Mouse (Mus musculus) heart, postnatal 14 days (tissue): ENCODE data around the gene H2afy2. TPM values are rescaled to one million over a fixed set of nuclear protein-coding genes. Genes with fewer than 3 reads are reported as not detected.

ENCODE experiments used
- DNase-seq, 2 experiments: peaks; one replicate each; pipeline ENCODE4 v3.0.0; 2021 to 2022
- intact Hi-C: fragments of 180-260 bp; cut with DNase I; formaldehyde crosslinking; loops from one replicate; pipeline ENCODE4 v1.15.1; 2025
- total RNA-seq, 2 experiments: library from RNA; stranded (reverse); gene quantifications; 2 replicates each; pipeline ENCODE4 v1.2.3; 2021

The H2afy2 gene
- total RNA-seq, 2 experiments from 2014 or later: 5.4 to 5.6 TPM

DNA sequence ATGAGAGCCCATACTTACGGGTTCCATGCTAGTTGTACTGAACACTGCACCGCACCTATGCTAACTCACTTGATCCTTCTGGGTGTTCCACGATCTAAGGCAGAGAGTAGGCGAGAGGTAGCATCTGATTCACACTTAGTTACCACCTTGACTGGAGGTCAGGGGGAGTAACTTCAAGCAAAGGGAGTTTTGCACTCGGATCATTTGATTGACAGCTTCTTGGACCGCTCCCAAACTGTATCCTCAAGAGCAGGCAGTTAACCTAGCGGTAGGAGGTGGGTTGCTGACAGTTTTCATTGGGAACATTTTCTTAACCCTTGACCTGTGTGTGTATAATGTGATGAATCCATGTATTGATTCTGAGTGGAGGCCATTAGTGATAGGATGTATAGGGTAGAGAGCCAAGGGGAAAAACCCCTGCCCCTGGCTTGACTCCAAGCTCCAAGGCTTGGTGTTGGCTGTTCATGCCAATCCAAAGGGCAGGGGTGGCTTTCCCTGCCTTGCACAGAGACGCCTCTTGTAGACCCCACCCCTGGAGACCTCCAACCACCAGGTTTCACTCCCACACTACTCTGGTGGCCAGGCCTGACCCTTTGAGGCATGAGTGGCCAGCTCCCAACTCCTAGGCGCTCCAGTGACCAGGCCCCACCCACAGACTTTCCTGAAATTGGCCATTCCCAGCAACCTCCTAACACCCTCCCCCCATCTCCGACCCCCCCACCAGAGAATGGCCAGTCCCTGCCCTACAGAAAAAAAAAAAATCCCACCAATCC is 3.8 kb upstream of the H2afy2 start:
- DNase-seq: no peak

GRCm38 (mm10) chr10:61784414-61784813 is 467 bp upstream of the H2afy2 start:
- intact Hi-C loops: no loop called here
- DNase-seq: no peak

More for the DNA sequence above, 3.8 kb upstream of the H2afy2 start:
- intact Hi-C loops: no loop called here

DNA sequence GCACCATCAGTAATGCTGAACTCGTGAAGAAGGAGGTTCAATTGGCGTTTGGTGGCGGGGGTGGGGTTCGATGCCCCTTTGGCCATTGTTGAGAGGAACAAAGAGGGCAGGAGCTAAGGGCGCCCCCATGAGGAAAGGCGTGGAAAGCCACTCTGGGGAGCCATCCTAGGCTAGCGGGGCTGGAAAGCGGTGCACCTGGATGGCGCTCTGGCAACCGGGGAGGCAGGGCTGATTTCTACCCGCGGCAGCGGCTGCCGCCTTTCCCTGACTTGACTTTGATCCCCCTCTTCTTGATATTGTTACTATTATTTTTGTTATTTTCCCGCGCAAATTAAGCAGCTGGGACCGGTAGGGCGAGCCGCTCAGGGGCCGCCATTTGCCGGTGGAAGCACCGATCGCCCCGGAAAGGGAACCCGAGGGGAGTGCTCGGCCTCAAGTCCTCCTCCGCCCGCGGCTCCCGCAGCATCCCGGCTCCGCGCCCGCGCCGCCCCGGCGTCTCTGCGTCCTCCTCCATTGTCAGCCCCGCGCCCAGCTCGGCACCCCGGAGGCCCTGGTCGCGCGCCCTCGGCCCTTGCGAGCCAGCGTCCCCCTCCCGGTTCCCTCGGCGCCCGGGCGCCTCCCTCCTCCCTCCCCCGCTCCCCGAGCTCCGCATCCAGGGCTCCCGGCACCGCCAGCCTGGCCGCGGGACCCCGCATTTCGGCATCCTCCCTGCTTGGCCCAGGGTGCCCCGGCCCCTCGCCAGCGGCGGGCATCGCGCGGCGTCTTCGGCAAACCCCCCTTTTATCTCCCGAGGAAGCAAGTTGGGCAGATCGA is 942 bp downstream of the H2afy2 start:
- intact Hi-C loops: no loop called here
- DNase-seq: peak; percentile 58 to 71

GRCm38 (mm10) chr10:61781461-61782128 is 2.4 kb downstream of the H2afy2 start:
- intact Hi-C loops: no loop called here
- no peak for DNase-seq

DNA sequence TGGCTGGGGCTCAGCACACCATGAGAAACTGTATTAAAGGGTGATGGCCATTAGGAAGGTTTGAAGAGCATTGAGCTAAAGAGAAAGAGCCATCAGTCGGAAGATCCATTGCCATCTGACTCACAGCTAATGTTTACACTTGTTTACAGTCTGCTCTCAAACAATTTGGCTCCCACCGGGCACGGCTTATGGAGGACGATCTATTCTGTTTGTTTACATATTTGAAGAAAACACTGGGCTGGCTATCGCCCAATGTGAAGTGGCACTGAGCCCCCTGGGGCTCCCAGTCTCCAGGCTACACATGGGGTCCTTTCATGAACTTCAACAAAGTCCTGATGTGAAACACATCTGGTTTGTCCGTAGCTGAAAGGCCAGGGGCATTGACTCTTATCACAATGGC is 17.1 kb downstream of the H2afy2 start:
- DNase-seq: no peak
- intact Hi-C loops: no loop called here

DNA sequence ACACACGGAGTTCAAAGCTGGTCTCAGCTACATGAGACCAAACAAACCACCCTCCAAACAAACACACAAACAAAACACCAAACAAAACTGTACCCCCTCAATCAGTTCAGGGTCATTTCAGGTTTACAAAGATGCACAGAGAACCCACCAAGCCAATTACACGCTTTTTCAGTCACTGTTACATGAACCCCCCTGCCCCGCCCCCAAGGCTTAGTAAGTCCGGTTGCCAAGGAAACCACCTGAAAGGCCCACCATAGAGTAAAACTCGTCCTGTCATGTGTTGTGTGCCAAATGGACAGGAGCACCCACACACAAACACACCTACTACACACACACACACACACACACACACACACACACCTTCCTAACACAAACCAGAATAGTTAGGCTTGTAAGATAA is 18.4 kb downstream of the H2afy2 start:
- intact Hi-C loops: no loop called here
- no peak for DNase-seq

- intact Hi-C loops: no loop called here
- peak; percentile 7 to 32 for DNase-seq
Measured at GRCm38 (mm10) chr10:61764689-61765088, 19.3 kb downstream of the H2afy2 start.

DNA sequence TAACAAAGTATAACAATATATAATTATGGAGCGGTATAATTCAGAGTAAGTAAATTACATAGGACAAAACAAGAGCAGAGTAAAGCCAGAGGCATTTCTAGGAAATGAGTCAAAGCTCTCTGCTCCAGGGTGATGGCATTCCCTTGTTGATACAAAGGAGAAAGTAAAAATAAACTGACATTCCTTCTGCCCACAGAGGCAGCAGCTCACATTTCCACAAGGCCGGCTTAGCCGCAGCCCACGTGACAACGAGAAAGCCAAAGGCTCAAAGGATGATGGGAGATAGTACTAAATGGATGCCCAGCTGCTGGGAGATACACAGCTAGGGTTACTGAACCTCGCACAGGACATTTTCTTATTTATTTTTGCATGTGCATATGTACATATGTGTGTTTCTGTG is 24.1 kb downstream of the H2afy2 start:
- DNase-seq: peak in 1 of 2 experiments; percentile 48
- intact Hi-C loops: no loop called here

GRCm38 (mm10) chr10:61758904-61759303 is 25.0 kb downstream of the H2afy2 start:
- intact Hi-C loops: no loop called here
- no peak for DNase-seq

GRCm38 (mm10) chr10:61757022-61757421 is 26.9 kb downstream of the H2afy2 start:
- intact Hi-C loops: no loop called here
- DNase-seq: peak; percentile 37 to 76

GRCm38 (mm10) chr10:61753071-61753470 is 30.9 kb downstream of the H2afy2 start:
- intact Hi-C loops: no loop called here
- DNase-seq: no peak

DNA sequence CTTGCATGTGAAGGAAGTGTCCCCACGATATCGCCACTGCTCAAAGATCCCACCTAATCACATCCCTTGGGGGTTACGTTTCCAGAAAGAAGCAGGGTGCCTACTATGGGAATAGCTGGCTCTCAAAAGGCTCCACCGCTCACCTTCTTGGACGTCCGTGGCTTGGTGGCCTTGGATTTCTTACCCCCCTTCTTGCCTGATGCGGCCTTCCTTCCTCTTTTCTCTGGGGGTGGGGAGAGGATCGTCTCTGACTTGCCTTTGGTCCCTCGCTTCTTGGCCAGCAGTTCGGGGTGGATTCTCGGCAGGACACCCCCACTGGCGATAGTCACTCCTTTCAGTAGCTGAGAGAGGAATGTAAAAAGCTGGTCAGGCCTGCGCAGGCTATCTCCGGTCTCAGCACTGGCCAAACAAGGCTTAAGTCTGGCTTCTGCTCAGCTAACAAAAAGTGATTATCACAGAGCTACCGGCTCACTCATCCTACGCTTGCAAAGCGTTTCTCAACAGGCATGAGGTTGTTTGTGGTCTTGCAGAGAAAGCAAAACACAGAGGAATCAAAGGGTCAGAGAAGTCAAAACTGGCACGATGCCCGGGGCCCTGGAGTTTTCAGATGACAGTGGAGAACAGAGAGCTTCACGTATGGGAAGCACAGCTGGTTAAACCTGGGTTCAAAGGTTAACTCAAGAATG is 32.3 kb downstream of the H2afy2 start:
- intact Hi-C loops: no loop called here
- DNase-seq: peak; percentile 39 to 40

DNA sequence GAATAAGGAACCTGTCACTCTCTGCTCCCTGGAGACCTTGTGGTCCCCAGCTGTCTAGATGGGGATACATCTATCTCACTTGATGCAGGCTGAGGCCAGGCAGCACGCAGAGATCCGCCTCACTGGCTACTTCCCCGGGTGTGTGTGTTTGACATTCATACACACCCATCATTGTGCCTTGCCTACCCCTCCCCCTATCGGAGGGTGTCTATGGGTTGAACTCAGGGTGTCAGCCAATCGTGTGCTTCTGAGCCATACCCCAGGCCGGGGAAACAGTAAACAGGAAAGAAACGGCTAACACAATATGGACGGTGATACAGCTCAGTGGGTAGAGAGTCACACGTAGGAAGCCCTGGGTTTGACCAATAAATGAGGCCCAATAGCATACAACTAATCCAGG is 33.9 kb downstream of the H2afy2 start:
- no peak for DNase-seq
- intact Hi-C loops: no loop called here

DNA sequence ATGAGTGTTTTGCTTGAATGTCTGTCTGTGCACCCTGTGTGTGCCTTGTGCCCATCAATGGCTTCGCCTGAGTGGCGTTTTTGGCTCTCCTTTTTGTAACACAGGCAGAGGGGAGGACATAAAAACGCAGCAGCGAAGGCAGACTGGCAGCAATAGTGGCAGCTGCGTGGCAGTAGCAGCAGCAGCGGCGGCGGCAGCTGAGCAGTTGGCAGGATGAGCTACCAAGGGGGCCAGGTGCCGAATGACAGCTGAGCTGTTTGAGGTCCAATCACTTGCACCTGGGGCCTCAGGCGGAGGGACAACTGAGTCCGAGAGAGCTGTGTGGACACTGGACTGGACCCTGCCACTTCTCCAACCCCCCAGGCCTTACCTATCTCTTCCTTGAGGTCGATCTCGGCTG is 36.6 kb downstream of the H2afy2 start:
- intact Hi-C loops: no loop called here
- DNase-seq: no peak

- intact Hi-C loops: no loop called here
- peak in 1 of 2 experiments; percentile 44 for DNase-seq
Measured at GRCm38 (mm10) chr10:61745133-61745532, 38.8 kb downstream of the H2afy2 start.

- DNase-seq: no peak
Measured at GRCm38 (mm10) chr10:61742336-61742735, 41.6 kb downstream of the H2afy2 start.

DNA sequence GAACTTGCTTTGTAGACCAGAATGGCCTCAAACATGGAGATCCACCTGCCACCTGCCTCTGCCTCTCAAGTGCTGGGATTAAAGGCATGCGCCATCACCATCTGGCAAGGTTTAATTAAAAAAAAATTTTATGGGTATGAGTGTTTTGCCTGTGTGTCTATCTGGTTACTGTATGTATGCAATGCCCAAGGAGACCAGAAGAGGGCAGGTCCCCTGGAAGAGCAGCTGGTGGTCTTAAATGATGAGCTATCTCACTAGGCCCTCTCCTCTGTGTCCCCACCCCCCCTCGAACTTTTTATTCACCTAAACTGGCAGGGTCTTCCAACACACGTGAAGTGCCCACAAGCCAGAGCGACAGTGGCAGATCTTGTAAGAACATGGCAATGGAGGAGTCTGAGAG is 42.1 kb downstream of the H2afy2 start:
- intact Hi-C loops: no loop called here
- DNase-seq: no peak

More at GRCm38 (mm10) chr10:61742336-61742735, 41.6 kb downstream of the H2afy2 start:
- intact Hi-C loops: no loop called here

GRCm38 (mm10) chr10:61741306-61741705 is 42.6 kb downstream of the H2afy2 start:
- intact Hi-C loops: no loop called here
- no peak for DNase-seq

DNA sequence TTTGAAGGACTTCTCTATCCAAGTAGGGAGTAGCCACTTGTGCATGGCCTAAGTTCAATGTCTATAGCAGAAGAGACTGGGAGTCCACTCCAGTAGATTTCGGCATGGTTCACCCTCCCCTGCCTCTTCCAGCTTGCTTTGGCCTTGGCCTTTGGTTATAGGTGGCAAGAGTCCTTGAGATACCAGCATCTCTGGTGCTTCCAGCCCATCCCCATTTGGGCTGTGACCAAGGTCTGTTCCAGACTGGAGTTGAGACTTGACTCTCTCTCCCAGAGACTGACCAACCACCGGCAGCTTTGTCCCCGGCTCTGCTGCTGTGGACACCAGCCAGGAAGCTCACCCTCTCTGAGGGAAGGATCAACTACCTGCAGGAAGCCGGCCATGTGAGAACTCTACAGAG is 45.8 kb downstream of the H2afy2 start:
- DNase-seq: no peak
- intact Hi-C loops: no loop called here

DNA sequence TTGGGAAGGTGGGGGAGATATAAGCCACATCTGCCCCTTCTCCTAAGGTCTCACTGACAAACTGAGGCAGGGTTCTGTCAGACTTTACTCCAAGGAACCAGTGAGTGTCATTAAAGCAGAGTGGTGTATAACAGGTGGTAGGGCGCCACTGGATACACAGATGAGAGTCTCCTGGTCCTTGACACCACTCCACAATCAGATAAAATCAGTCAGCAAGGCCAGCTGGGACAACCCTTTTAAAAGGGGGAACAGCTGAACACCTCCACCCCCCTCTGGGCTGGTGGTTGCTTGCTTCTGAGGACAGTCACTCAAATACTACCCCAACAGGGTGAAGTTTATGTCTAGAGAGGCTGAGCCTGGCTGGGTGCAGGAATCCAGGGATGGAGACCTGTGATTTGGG is 46.4 kb downstream of the H2afy2 start:
- DNase-seq: no peak
- intact Hi-C loops: no loop called here

GRCm38 (mm10) chr10:61736671-61737078 is 47.3 kb downstream of the H2afy2 start:
- intact Hi-C loops: no loop called here
- DNase-seq: no peak
